Mouse (Mus musculus) brain, embryonic 14.5 days (tissue): ENCODE data around the gene Barx1.

Source experiments
- CTCF ChIP-seq: fragments of 200-500 bp; IDR thresholded peaks from 2 replicates; pipeline ENCODE4 v1.5.1; 2012; ENCODE audit warnings: inconsistent platforms, mild to moderate bottlenecking, moderate library complexity, borderline replicate concordance; ENCODE audit not compliant: insufficient read depth, insufficient read length; ENCODE audit errors: extremely low read depth
- POLR2A ChIP-seq: fragments of 200-500 bp; IDR thresholded peaks from 2 replicates; pipeline ENCODE4 v1.6.1; 2012; ENCODE audit warnings: mild to moderate bottlenecking, inconsistent platforms, borderline replicate concordance; ENCODE audit not compliant: poor library complexity, insufficient read depth, insufficient read length, severe bottlenecking; ENCODE audit errors: extremely low read depth

DNA sequence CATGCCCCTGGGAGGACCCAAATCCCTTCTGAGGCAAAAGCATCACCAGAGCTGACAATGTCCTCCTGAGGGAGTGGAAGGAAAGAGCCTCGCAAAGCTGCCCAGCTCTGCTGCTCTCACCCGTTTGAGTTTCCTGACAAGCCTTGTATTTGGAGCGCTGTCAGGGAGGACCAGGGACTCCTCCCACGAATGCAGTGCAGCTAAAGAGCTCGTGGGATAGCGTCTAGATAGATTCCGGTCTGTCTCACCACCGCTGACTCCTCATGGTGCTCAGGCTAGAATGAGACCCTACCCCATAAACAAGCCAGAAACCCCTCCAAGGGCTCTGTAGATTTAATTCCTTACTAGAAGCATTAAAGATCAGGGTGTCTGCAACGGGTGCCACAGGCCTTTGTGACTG, 5.0 kb upstream of the Barx1 start:
- TF ChIP-seq CTCF (no peak), POLR2A (no peak)
